Mouse (Mus musculus) kidney, postnatal 10 days (tissue): ENCODE measurements around the gene Relch.
"Not testable (repeated sequence)": the region's sequence is repeated elsewhere in the genome, so short reads cannot be mapped to it uniquely, and the experiment has no call there.

Source experiments
- DNase-seq: peaks from one replicate; pipeline ENCODE4 v3.0.0; 2021; ENCODE audit warnings: mixed read lengths

The Relch gene

DNA sequence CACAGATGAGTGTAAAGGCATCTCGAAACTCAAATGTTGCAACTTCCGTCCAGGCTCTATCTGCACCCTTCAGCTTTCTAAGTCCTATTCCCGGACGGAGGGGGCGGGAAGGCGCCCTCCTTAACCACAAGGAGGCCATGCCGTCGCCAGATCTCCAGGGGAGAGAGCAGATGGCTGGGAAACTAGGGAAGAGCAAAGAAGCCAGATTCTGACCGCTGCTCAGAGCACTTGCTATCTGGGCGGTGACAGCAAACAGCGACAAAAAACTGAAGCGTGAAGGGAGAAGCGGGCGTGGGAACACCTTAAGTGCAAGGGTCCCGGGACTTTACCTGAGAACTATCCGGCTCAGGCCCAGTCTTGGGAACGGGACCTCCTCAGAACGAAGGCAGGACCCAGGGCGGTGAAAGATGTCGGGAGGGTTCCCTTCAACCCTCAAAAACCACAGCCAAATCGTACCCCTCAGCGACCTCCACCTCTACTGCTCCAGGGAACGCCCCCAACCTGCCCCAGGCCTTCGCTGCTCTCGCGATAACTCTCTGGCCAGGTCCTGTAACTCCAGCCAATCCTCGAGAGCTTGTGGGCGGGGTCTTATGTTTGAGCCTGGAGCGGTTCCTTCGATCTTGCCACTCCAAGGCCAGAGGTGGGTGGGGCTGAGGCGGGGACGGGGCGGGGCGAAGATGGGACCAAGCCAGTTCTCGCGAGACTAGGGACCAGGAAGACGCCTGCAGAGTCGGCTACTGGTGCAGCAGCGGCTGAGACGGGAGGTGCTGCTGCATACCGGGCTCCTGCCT lies at the start of gene Relch, which contains the start of gene Pign:
Gene Relch (plus strand): TSS at position 691 of the 791 bp plus-strand sequence.
Gene Pign (minus strand): TSS at position 507 of the 791 bp plus-strand sequence.
- peak; percentile 100 for DNase-seq

DNA sequence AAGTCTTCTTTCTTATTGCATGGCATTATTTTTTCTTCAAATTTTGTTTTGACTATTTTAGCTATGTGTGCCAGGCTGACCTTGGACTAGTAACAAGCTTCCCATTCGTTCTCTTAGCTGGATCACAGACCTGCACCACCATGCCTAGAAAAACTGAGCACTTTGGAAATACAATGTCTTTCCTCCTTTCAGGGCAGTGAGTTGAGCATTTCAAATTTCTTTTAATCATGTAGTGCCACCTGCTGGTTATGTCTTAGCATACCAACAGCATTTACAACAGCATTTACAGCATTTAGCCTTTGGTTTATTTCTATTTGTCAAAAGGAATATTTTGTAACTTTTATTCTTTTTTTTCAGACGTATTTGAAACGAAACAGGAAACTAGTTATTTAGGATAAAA lies 33.2 kb upstream of the Relch start:
- DNase-seq, result peak; percentile 9

DNA sequence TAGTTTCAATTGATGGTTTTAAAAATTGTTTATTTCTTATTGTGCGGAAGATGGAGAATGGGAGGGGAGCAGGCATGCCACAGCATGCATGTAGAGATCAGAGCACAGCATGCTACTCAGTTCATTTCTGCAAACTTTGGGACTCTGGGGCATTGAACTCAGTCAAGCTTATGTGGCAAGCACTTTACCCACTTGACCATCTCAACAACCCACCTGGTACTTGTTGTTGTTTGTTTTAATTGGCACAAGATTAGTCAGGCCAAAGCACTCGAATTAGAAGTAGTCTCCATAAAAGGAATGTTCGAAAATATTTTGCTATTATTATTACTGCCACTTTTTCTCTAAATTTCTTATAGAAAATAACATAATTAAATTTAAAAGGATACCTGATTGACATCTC lies 19.6 kb upstream of the Relch start:
- DNase-seq, result no peak

DNA sequence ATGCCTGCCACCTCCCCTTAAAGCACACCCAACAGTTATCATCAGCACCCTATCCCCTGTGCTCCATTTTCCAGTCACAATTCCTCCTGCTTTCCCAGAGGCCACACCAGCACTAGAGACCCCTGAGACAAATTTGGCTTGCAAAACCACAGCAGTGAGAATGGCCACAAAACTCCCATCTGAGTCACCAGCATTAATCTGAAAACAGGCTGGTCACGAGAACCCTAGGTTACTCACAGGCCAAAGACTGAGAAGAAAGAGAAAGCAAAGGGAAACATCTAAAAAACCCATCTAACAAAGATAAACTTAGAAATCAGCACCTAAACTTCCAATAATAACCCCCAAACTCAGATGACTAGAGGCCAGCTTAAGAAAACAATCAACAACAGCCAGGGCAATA lies 13.0 kb upstream of the Relch start:
- DNase-seq, result no peak

DNA sequence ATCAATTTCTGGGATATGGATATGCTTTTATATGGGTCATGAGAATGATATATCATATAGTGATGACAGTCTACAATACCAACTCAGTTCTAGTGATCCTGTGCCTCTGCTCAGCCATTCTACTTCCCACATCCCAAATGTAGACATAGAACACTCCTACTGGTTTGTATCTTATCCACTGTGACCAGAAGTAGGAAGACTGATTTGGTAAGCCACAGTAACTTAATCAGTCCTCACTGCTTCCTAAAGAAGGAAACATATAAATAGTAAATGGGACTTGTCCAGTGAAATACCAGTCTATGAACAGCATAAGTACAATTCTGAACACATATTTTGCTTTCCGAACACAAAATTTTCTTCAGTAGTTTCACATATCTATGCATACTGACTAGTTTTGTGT lies 9.7 kb upstream of the Relch start:
- DNase-seq, result no peak

DNA sequence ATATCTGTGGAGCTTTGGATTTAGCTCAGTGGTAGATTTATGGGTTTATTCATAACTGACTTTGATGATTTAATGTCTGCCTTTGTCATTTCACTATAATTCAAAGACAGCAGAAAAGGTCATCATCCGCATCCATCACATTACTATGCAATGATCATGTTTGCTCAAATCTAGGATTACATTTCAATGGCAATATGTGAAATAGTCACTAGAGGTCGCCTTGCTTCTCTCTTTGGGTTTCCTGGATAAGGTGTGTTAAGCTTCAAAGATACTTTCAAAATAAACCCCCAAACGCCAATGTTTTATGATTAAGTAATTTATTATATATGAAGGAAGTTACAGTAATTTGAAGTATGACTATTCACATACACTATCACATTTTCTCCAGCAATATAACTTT lies 3.6 kb upstream of the Relch start:
- DNase-seq, result peak; percentile 19

DNA sequence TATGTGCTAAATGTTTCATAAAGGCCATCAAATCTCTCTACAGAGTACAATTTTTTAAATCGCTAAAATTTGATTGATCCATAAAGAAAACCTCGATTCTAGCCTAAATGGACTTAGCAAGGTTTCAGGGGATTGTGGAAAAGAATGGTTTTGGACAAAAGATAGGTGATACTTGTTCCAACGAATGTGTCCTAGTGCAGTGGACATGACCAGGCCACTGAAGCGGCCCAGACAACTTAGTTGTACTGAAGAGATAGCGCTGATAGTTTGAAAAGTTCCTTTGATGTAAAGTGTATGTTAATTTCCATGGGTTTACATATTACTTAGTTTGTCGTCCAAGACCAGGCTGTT lies 866 bp upstream of the Relch start:
- DNase-seq, result no peak

DNA sequence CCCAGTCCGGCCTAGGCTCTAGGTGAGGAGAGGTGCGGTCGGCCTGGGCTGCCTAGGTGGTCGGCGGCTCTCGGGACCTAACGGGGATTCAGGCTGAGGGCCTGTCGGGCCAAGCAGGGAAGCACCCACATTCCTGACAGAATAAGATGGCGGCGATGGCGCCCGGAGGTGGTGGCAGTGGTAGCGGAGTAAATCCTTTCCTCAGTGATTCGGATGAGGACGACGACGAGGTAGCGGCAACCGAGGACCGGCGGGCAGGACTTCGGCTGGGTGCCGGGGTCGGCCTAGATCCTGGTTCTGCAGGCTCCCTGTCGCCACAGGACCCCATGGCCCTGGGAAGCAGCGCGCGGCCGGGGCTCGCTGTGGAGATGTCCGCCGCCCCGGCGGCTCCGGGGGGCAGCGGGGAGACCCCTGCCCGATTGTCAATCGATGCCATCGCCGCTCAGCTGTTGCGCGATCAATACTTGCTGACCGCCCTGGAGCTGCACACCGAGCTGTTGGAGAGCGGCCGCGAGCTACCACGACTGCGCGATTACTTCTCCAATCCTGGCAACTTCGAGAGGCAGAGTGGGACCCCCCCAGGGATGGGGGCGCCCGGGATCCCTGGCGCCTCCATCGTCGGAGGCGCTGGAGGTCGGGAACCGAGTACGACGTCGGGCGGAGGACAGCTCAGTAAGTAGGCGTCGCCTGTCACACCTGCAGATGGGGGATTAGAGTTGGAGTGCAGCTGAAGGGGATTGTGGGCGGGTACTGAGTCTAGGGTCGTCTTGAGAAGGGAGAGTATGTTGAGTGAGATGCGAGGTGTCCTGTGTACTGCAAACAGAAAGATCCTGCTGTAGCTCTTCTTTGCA lies 526 bp downstream of the Relch start:
- peak; percentile 41 for DNase-seq

DNA sequence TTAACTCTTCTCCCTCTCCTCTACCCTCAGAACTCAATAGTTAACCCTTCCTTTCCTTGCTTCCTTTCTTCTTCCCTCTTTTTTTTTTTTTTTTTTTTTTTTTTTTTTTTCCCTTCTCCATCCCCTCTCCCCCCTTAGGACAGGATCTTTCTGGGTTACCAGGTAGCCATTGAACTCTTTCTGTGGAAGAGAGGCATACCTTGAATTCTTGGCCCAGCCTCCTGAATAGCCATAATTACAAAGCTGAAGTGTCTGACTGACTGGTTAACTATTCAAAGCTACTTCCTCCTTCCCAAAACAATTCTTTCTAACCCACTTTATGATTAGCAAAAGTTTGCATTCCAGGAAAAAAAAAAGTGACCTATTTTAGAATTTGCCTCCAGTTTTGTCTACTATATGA lies 6.0 kb downstream of the Relch start:
- DNase-seq, result no peak

DNA sequence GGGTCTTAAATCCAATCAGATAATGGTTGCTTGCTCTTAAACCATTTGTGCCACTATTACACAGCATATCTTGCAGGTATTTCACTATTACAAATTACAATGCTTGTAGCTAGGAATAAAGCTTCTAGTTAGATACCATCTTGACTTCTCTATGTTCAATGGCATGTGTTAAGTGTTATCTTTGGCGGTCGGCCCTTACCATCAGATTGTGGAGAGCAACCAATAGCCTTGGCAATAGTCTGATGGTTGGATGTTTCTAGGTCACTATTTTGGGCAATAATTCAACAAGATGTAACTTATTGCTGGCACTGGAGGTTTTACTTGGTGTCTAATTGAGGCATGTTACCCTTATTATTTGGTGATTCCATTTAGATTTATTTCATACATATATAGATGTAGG lies 11.1 kb downstream of the Relch start:
- no peak for DNase-seq

DNA sequence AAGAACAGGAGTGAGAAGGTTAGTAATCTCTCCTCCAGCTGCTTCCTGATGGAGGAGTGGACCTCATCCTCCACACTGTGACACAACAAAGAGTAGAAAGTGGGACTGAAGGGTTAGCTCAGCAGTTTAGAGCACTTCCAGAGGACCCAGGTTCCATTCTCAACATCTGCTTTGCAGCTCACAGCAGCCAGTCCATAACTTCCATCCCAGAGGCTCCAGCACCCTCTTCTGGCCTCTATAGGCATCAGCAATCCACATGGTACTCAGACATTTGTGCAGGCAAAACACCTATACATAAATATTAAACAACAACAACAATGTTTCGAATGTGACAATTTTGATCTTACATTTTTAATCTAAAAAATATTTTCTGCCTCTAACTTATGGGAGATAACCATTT lies 16.9 kb downstream of the Relch start:
- peak; percentile 40 for DNase-seq

DNA sequence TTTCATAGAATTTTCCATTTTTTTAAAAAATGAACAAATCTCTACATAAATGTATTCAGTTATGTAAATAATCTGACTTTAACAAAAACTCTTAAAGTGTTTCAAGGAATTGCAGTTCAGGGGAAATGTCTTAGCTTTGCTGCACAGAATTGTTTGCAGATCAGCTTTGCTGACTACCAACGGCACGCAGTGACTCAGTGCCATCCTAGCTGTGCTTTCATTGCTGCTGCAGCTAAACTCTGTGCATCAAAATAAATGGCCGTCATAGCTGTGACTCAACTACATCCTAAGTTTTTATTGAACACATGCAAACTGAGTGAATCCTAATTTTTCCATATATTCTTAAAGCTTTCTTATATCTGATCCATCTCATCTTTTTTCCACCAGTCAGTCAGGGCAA lies 21.8 kb downstream of the Relch start:
- DNase-seq, result no peak

DNA sequence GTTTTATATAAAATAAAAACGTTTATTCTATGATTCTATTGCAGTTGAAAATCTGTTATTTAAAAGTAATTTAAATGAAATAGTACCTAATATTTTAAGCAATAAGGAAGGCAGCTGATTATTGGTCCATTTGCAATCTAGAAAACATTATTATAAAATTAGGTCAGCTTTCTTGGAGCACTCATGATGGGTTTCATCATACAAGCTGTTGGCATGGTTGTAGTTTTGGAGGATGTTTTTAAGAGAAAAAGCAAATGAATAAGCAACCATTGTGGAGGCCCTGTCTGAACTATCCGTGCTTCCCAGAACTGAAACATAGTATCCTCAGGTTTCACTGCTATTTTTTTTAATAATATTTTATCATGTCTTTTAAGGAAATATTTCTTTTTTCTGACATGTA lies 31.9 kb downstream of the Relch start:
- DNase-seq, result no peak

DNA sequence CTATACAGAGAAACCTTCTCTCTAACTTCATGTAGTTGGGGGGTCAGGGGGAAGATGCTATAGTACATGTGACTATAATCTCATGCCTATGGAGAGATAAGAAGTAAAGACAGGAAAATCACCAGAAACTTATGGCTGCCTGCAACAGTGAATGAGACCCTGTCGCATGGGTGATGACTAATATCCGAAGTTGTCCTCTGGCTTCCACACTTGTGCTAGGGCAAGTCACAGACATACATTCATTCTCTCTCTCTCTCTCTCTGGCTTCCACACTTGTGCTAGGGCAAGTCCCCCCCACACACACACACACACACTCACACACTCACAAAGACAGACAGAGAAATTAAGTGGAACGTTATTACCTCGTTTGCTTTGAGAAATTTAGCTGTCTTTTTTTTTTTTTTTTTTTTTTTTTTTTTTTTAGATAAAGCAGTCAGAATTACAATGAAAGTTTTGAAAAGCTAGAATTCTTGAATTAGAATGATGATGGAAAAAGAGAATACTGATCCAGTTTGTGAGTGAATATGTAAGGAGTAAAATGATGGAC lies 37.4 kb downstream of the Relch start:
- DNase-seq, result no peak

DNA sequence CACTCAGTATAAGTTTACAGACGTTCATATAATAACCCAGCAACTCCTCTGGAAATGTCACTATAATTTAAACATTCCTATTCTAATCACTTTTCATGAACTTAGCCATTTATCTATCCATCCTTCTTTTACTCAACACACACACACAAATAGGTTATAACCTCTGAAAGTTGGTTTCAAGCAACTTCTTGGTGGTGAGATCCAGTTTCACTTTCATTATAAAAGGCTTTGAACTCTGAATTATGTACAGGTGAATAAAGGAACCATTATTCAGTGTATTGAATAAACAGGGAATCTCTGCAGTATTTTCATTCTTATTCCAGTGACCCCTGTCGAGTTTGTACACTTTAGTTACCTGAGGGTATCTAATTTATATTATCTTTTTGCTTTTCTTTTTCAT lies 45.8 kb downstream of the Relch start:
- no peak for DNase-seq

DNA sequence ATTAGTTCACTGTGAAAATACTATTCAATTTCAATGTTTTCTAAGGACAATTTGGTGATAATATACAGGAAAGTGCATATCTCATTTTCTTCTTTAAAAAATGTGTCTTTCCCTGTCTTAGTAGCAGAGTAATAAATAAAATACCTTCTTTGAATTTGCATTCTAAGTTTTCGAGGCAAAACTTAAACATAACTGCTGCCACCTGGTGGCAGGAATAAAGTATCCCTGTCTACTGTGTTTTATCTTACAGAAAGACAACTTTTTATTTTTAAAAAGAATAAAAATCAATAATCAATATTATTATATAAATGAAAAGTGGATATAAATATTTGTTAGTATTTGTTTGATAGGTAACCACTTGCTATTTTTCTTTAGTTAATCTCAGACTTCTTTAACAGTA lies 47.6 kb downstream of the Relch start:
- DNase-seq, result peak; percentile 60

DNA sequence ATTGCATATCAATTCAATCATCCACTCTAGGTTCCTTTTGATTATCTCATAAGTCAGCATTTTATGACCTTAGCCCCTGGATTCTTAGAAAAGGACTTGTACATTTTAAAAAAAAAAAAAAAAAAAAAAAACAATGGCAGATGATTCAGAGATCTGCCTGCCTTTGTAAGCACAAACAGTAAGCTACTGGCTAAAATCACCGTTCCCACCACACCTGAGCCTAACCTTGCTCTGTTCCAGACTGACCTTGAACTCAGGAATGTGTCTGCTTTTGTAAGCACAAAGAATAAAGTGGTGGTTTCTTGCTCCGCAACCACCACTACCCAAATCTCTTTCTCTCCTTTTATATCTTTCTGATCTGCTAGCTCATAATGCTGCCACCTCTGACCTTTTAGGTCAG lies 49.2 kb downstream of the Relch start:
- DNase-seq, result no peak

DNA sequence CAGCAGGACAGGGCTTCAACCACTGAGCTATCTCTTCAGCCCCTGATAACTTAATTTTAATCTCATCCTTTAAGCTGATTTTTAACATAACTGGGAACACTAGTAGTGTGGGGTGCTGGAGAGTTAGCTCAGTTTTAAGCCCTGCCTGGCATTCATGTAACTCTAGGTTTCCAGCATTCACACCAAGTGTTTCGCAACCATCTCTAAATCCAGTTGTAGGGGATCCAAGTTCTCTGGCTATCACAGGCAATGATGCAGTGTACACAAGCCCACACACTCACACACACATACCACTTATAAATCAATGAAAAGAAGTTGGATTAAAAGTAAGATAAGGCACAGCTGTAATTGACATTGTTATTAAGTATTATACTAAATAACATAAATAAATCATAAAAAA lies 54.7 kb downstream of the Relch start:
- DNase-seq, result no peak

DNA sequence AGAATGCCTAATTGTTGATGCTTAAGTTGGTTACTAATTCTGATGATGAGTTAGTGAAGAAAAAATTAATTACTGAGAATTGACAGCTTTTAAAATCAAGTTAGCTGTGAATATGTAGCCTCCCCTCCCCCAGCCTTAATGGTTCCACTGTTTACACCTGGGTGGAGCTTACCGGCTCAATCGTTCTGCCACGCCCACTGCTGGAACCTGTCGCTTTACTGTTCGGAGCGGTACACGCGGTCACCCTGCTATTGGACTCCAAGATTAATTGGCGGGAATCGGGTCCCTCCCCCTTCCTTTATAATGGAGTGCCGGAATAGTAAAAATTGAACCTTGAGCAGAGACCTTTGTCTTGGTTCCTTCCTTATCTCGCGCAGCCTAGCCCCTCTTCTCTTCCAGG lies 65.6 kb downstream of the Relch start:
- DNase-seq, result not testable (repeated sequence)

DNA sequence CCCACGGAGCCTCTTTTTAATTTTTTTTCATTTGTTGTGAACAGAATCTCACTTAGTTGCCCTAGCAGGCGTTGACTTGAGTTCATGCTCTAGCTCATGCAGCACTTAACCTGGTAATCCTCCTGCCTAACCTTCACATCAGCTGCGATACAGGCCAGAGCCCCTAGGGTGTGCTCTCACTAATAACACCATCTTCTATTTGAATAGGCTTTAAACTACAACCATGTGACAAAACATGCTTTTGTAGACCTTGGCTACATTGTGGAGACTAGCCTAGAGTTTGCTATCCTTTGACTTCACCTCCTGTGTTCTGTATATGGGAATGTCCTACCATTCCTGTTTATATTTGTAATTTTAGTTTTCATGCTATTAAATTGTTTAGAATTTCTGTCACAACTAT lies 71.7 kb downstream of the Relch start:
- DNase-seq, result peak; percentile 18

DNA sequence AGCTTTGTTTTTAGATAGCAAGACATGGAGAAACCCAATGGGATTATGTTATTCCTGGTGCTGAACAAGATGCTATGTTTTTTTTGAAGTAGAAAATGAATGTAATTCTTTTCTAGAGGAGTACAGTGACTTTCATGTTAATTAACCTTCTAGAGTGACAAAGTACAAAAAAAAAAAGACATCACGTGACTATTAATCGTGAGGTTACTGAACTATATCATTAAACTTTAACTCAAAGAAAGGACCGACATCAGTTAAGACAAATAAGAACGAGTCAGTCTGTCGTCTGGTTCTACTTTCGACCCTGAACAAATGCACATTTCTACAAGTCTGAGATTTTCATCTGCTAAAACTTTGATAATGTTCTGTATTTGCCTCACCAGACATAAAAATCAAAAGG lies 74.7 kb downstream of the Relch start:
- no peak for DNase-seq

DNA sequence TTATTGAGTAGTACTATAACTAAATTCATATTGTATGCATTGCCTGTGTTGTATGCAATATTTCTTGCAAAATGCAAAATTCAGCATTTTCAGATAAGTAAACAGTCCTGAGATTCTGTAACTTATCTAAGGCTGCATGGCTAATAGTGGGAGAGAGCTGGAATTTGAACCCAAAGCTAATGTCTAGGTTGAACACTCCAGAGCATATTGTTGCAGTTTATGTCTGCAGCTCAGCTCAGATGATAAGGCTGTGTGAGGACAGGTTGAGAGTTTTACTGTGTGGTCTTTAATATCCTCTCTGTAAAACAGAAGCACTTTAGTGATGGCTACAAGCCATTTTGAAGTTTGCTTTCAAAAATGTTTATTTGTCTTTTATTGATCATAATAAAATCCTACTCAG lies 75.8 kb downstream of the Relch start:
- DNase-seq, result no peak

DNA sequence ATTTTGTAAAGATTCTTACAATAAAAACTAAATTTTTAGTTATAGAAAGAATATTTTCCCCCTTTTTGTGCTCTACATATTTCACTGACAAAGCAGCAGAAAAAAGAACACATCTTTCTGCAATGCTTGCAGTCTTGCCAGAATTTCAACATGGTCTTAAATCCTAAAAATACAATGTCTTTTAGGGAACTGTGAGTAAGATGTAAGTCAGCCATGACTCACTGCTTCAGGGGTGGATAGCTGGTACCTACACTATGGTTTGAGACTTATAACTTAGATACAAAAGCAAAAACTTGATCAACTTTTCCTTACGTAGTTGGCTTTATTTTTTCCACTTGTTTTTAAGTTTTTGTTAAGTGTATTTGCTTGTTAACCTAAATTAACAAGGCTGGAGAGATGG lies 78.8 kb downstream of the Relch start:
- DNase-seq, result no peak

DNA sequence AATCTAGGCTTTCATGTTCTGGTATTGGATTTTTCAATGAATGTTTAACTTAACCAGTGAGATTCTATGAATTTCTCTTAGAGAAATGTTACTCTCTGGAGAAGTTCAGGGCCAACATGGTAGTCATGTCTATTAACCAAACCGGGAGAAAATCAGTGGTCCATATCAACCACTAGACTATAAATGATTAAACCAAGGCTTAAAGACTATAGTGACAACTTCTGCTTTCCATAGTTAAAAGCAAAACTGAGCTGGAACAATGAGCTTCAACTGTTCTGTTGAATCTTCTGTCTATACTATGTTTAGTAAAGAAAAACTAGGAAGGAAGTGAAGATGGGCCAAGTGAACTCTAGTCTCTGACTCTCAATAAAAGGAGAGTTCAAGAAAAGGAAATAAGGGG lies 82.8 kb downstream of the Relch start:
- no peak for DNase-seq
